Mouse (Mus musculus) erythroblast, adult 5-6 weeks (primary cell): ENCODE measurements around the gene Mprip. TPM values are rescaled to one million over a fixed set of nuclear protein-coding genes. Genes with fewer than 3 reads are reported as not detected.

Experiments used
- ATAC-seq: replicated peaks from 2 replicates; pipeline ENCODE4 v1.8.0; 2016; ENCODE audit warnings: moderate number of reproducible peaks, mild to moderate bottlenecking, moderate TSS enrichment, inconsistent platforms; ENCODE audit not compliant: poor library complexity, low FRiP score, severe bottlenecking
- total RNA-seq, 2 experiments: library from RNA; stranded (forward) in 1 of 2; stranded (reverse) in 1 of 2; fragments of 150-400 nt in 1 of 2; fragments of 200-764, 138-1000 nt in 1 of 2; gene quantifications; 2 replicates each; pipeline versions ENCODE4 v1.2.3 to v1.2.4; 2015 to 2017; ENCODE audit warnings: low replicate concordance in 2 of 2

Mprip gene
- total RNA-seq, 2 experiments from 2014 or later, result 10.6 to 20.9 TPM

GRCm38 (mm10) chr11:59814936-59815335, 153.8 kb downstream of the Mprip start:
- ATAC-seq, result no peak

- ATAC-seq, result no peak
These were observed 154.5 kb downstream of the Mprip start for GRCm38 (mm10) chr11:59815482-59816065.

GRCm38 (mm10) chr11:59817916-59818315, 156.8 kb downstream of the Mprip start:
- no peak for ATAC-seq

GRCm38 (mm10) chr11:59821625-59822024, 160.5 kb downstream of the Mprip start:
- ATAC-seq, result no peak

Other genes with a start within 250 kb of the Mprip start
- 0.38 and 2.1 TPM in 2 replicates for gene Jmjd4, start 211.3 kb upstream of the Mprip start, total RNA-seq (2015; ENCODE audit: low replicate concordance)
- gene Jmjd4, start 211.3 kb upstream of the Mprip start, total RNA-seq (2017; ENCODE audit: low replicate concordance), result 0.70 and 1.7 TPM in 2 replicates
- 0.38 TPM in 1 of 2 replicates, not detected in the other for gene Snap47, start 210.1 kb upstream of the Mprip start, total RNA-seq (2015; ENCODE audit: low replicate concordance)
- 0.42 and 2.6 TPM in 2 replicates for gene Snap47, start 210.1 kb upstream of the Mprip start, total RNA-seq (2017; ENCODE audit: low replicate concordance)
- gene Zfp867, start 188.8 kb upstream of the Mprip start, total RNA-seq (2015; ENCODE audit: low replicate concordance), result 0.77 TPM in 1 of 2 replicates, not detected in the other
- gene Zfp867, start 188.8 kb upstream of the Mprip start, total RNA-seq (2017; ENCODE audit: low replicate concordance), result 0.51 TPM in 1 of 2 replicates, not detected in the other
- gene Zkscan17, start 134.6 kb upstream of the Mprip start, total RNA-seq (2015; ENCODE audit: low replicate concordance), result 1.3 and 3.5 TPM in 2 replicates
- 2.2 and 2.7 TPM in 2 replicates for gene Zkscan17, start 134.6 kb upstream of the Mprip start, total RNA-seq (2017; ENCODE audit: low replicate concordance)
- 5.9 TPM in 1 of 2 replicates, not detected in the other for gene Nlrp3, start 119.7 kb upstream of the Mprip start, total RNA-seq (2015; ENCODE audit: low replicate concordance)
- 1.3 and 3.0 TPM in 2 replicates for gene Nlrp3, start 119.7 kb upstream of the Mprip start, total RNA-seq (2017; ENCODE audit: low replicate concordance)
- gene Olfr222, start 85.1 kb upstream of the Mprip start, total RNA-seq (2015; ENCODE audit: low replicate concordance), result not detected in 2 replicates
- gene Olfr222, start 85.1 kb upstream of the Mprip start, total RNA-seq (2017; ENCODE audit: low replicate concordance), result not detected in 2 replicates
- not detected in 2 replicates for gene Olfr223, start 68.0 kb upstream of the Mprip start, total RNA-seq (2015; ENCODE audit: low replicate concordance)
- gene Olfr223, start 68.0 kb upstream of the Mprip start, total RNA-seq (2017; ENCODE audit: low replicate concordance), result not detected in 2 replicates
- not detected in 2 replicates for gene Pld6, start 126.3 kb downstream of the Mprip start, total RNA-seq (2015; ENCODE audit: low replicate concordance)
- 0.84 TPM in 1 of 2 replicates, not detected in the other for gene Pld6, start 126.3 kb downstream of the Mprip start, total RNA-seq (2017; ENCODE audit: low replicate concordance)
- 4.8 and 17.5 TPM in 2 replicates for gene Flcn, start 148.7 kb downstream of the Mprip start, total RNA-seq (2015; ENCODE audit: low replicate concordance)
- gene Flcn, start 148.7 kb downstream of the Mprip start, total RNA-seq (2017; ENCODE audit: low replicate concordance), result 8.6 and 10.7 TPM in 2 replicates
- gene Nt5m, start 178.1 kb downstream of the Mprip start, total RNA-seq (2015; ENCODE audit: low replicate concordance), result 0.38 and 1.0 TPM in 2 replicates
- 2.0 TPM in 1 of 2 replicates, not detected in the other for gene Nt5m, start 178.1 kb downstream of the Mprip start, total RNA-seq (2017; ENCODE audit: low replicate concordance)
- 57.3 and 117 TPM in 2 replicates for gene Cops3, start 178.5 kb downstream of the Mprip start, total RNA-seq (2015; ENCODE audit: low replicate concordance)
- 31.9 and 41.4 TPM in 2 replicates for gene Cops3, start 178.5 kb downstream of the Mprip start, total RNA-seq (2017; ENCODE audit: low replicate concordance)